Mouse (Mus musculus): ENCODE measurements at regions not wholly inside any gene's neighbourhood (a gene's known extent, or its start where the extent isn't known, plus 50 kb on each side); places are given as distances from the start of the nearest gene placed in this dataset.

DNA sequence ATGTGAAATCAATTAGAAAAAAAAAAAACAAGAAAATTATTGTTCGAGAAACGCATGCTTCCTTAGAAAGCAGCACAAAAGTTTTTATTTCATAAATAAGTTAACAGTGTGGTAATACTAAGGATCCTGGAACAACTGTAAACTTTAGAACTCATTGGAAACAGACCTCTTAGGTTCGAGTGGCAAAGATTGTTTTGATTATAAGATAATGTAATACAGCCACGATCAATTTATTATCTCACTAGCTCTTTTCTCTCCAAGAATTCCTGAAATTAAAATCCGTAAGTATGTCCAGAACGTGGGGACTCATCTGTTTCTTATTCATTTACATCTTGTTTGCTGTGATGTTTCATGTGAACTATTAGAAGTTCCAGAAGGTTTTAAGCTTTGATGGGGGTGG is 327.9 kb downstream of the Plk2 start:
- no peak overlapping the region for H3K9ac ChIP-seq (ENCODE audit: insufficient read depth, low read depth)
- H3K79me2 ChIP-seq (replicated peaks; ENCODE audit: control insufficient read depth, extremely low read depth, insufficient read depth, poor library complexity, severe bottlenecking): no peaks in the 10 kb centered on the region
- no peak overlapping the region for H3K4me3 ChIP-seq (replicated peaks in 1 of 3; ENCODE audit: low read depth in 2 of 3, low read length in 2 of 3, poor library complexity in 1 of 3)
- in situ Hi-C loops (cut with MboI; ENCODE audit: low pct_ligation_motif_present, low pct_unique_long_range_greater_than_20kb, low sequenced_read_pairs): no loop called here
- DNase-seq (ENCODE audit: extremely low read depth): no peak
- dilution Hi-C loops (cut with MboI; ENCODE audit: extremely low pct_ligation_motif_present, extremely low pct_unique_long_range_greater_than_20kb, low sequenced_read_pairs): no loop called here
- H3K27me3 ChIP-seq (replicated peaks): no peaks in the 10 kb centered on the region
- H3K4me1 ChIP-seq (ENCODE audit: control insufficient read depth in 1 of 2, insufficient read depth in 2 of 2): no peaks in the 10 kb centered on the region
- no peak overlapping the region for H3K27ac ChIP-seq (ENCODE audit: insufficient read depth, low read depth)
- H3K9me3 ChIP-seq (replicated peaks; ENCODE audit: low read length): no peaks in the 10 kb centered on the region
- TF ChIP-seq NRF1 (IDR thresholded peaks at IDR 0.05; ENCODE audit: low read depth, low read length): no peak
- no peak for TF ChIP-seq TBP (conservative IDR thresholded peaks at IDR 0.05; ENCODE audit: low read depth, low read length)
- TF ChIP-seq MAFK (IDR thresholded peaks at IDR 0.05; ENCODE audit: insufficient replicate concordance, low read length): no peak
- no peak for TF ChIP-seq SIN3A (IDR thresholded peaks at IDR 0.05; ENCODE audit: low read length)
- no peak for TF ChIP-seq TCF12 (IDR thresholded peaks at IDR 0.05; ENCODE audit: low read depth, low read length)
- TF ChIP-seq MYC (IDR thresholded peaks at IDR 0.05; ENCODE audit: low read depth, low read length): no peak
- TF ChIP-seq BHLHE40 (IDR thresholded peaks at IDR 0.05; ENCODE audit: low read depth, low read length): no peak
- TF ChIP-seq ETS1 (conservative IDR thresholded peaks at IDR 0.05; ENCODE audit: low read depth, low read length): no peak
- no peak for TF ChIP-seq ELF1 (IDR thresholded peaks at IDR 0.05; ENCODE audit: low read depth, low read length)
- TF ChIP-seq POLR2A (IDR thresholded peaks at IDR 0.05; ENCODE audit: low read depth, low read length): no peak
- TF ChIP-seq JUND (conservative IDR thresholded peaks at IDR 0.05; ENCODE audit: low read depth, low read length): no peak
- TF ChIP-seq MXI1 (IDR thresholded peaks at IDR 0.05; ENCODE audit: low read depth, low read length): no peak
- no peaks in the 10 kb centered on the region for H3K36me3 ChIP-seq (replicated peaks in 1 of 2; ENCODE audit: control insufficient read depth in 1 of 2, insufficient read depth in 1 of 2, low read length in 1 of 2)
- H3K4me2 ChIP-seq (ENCODE audit: insufficient read depth, low read depth, poor library complexity, severe bottlenecking): no peak overlapping the region

DNA sequence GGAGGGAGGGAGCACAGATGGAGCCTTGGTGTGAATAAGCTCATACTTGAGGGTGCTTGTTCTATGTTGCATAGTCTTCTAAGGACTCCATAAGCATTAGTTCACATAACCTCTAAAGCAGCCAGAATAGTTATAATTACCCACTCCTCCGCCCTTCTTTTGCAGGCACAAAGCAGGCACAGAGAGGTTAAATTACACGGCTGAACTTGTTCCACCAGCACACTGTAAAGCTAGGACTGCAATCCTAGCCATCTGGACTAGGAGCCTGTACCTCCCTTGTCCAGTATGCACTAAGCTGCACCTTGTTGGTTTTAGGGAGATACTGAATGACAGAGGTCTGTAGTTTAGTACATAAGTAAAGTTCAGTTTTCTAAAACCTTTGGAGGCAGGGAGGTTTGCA is 330.0 kb downstream of the Plk2 start:
- DNase-seq (ENCODE audit: extremely low read depth): no peak
- Histone ChIP-seq H3K36me3 (replicated peaks in 1 of 2; ENCODE audit: control insufficient read depth in 1 of 2, insufficient read depth in 1 of 2, low read length in 1 of 2) (no peaks in the 10 kb centered on the region), H3K79me2 (replicated peaks; ENCODE audit: control insufficient read depth, extremely low read depth, insufficient read depth, poor library complexity, severe bottlenecking) (no peaks in the 10 kb centered on the region), H3K9ac (ENCODE audit: insufficient read depth, low read depth) (no peak overlapping the region), H3K4me1 (ENCODE audit: control insufficient read depth in 1 of 2, insufficient read depth in 2 of 2) (no peaks in the 10 kb centered on the region), H3K4me2 (ENCODE audit: insufficient read depth, low read depth, poor library complexity, severe bottlenecking) (no peak overlapping the region), H3K27me3 (replicated peaks) (no peaks in the 10 kb centered on the region), H3K27ac (ENCODE audit: insufficient read depth, low read depth) (no peak overlapping the region), H3K4me3 (replicated peaks in 1 of 3; ENCODE audit: low read depth in 2 of 3, low read length in 2 of 3, poor library complexity in 1 of 3) (no peak overlapping the region), H3K9me3 (replicated peaks; ENCODE audit: low read length) (no peaks in the 10 kb centered on the region)
- in situ Hi-C loops (cut with MboI; ENCODE audit: low pct_ligation_motif_present, low pct_unique_long_range_greater_than_20kb, low sequenced_read_pairs) (no loop called here), dilution Hi-C loops (cut with MboI; ENCODE audit: extremely low pct_ligation_motif_present, extremely low pct_unique_long_range_greater_than_20kb, low sequenced_read_pairs) (no loop called here)
- no peak for TF ChIP-seq UBTF (IDR thresholded peaks at IDR 0.05; ENCODE audit: low read depth, low read length)
- TF ChIP-seq RCOR1 (conservative IDR thresholded peaks at IDR 0.05; ENCODE audit: low read depth, low read length): no peak
- TF ChIP-seq MAZ (IDR thresholded peaks at IDR 0.05; ENCODE audit: low read depth, low read length): no peak
- TF ChIP-seq TBP (conservative IDR thresholded peaks at IDR 0.05; ENCODE audit: low read depth, low read length): no peak
- no peak for TF ChIP-seq ZKSCAN1 (IDR thresholded peaks at IDR 0.05; ENCODE audit: borderline replicate concordance, low read depth, low read length)
- TF ChIP-seq POLR2A (IDR thresholded peaks at IDR 0.05; ENCODE audit: low read depth, low read length): no peak
- no peak for TF ChIP-seq RAD21 (IDR thresholded peaks at IDR 0.05; ENCODE audit: low read depth, low read length)

Measured in CH12.LX (cell line).